Mouse (Mus musculus) lung, postnatal 25 days (tissue): ENCODE results near the gene Rhcg.

Experiments used
- DNase-seq: peaks from one replicate; pipeline ENCODE4 v3.0.0; 2022; ENCODE audit warnings: low spot score

The Rhcg gene

DNA sequence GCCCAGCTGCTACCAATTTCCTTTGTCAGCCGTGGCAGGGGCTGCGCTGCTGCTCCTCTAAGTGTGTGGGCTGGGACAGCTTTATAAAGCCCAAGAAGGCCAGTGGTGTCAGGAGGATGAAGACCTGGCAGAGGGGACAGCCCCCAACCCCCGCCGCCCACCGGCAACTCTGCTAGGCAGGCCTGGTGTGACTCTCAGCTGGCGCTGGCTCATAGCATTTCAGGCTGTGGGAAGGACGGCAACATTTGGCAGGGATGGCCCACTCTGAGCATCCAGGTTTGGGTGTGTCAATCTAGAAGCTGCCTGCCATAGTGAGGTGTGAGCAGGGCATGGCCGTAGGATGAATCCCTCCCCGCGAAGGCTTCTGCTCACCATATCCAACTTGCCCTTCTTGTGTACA lies 17.3 kb downstream of the Rhcg start:
- no peak for DNase-seq

DNA sequence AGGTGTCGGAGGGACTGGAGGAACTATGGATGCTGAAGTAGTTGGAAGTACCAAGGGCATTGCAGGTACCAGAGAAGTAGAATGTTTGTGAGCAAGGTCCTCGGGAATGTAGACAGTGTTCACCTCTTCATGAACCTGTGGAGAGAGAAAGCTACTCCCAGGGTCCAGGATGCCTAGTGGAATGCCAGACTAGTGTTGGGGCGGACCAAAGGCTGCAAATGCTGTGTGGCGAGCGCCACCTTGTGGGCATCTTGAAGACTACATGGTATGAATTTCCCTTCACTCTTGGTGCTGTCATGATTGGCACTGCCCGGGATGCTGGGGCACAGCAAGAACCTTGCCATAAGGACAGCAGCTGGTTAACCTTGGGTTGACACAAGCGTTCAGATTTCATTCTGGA lies 22.6 kb downstream of the Rhcg start:
- DNase-seq: peak; percentile 29

DNA sequence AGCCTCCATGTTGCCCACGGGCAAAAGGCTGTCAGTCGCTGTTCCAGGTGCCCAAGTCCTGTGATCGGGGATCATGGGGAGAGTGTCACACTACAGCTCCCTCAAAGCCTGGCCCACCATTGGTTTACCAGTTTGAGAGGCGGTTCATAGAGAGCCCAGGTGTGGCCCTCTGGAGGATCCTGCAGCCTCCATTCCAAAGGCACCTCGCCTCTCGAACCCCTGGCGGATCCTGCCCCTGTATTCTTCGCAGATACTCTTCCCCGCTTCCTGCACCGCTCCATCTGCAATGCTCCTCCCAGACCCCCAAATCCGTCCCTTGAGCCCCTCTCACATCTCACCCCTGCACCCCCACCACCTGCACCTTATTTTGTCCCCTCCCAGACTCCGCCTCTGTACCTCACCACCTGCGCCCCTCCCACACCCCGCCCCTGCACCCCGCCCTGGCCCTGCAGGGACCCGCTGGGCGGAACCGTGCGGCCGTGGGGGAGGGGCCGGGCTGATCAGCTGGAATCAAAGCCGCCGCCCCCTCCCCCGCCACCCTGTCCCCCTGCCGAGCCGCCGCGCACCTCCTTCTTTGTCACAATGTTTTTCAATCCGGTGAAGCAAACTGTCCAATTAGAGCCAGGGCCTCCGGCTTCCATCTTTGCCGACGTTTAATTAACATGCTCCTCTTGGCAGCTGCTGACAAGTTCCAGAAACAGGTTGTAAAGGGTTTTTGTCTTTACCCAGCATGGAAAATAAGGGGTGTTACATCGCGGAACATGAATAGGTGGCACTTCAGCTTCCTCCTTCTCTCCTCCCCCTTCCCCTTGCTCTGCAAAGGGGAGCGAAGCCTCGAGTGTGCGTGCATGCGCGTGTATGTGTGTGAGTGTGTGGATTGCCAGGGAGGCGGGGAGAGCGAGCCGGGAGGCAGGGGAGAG lies 25.4 kb downstream of the Rhcg start:
- DNase-seq: no peak

DNA sequence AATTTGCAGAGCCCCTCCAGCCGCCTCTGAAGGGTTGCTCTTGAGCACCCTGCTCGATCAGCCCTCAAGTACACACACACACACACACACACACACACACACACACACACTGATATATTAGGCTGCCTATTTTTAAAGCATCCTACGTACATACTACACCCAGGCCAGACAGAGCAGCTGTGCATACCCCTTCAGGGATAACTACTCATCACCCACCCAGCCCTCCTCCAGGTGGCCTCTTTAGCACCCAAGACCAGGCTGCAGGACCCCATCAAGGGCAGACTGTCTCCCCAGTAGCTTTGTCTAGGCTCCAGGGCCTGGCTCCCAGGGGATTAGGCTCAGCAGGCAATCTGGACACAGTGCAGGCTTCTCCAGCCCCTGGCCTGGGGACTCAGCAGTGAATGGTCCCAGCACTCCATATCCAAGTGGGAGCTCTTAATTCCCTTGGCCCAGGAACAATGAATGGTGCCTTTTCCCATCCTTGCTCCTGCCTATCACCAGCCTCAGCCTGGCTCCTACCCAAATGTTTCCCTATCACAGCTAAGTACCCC lies 26.8 kb downstream of the Rhcg start:
- no peak for DNase-seq

DNA sequence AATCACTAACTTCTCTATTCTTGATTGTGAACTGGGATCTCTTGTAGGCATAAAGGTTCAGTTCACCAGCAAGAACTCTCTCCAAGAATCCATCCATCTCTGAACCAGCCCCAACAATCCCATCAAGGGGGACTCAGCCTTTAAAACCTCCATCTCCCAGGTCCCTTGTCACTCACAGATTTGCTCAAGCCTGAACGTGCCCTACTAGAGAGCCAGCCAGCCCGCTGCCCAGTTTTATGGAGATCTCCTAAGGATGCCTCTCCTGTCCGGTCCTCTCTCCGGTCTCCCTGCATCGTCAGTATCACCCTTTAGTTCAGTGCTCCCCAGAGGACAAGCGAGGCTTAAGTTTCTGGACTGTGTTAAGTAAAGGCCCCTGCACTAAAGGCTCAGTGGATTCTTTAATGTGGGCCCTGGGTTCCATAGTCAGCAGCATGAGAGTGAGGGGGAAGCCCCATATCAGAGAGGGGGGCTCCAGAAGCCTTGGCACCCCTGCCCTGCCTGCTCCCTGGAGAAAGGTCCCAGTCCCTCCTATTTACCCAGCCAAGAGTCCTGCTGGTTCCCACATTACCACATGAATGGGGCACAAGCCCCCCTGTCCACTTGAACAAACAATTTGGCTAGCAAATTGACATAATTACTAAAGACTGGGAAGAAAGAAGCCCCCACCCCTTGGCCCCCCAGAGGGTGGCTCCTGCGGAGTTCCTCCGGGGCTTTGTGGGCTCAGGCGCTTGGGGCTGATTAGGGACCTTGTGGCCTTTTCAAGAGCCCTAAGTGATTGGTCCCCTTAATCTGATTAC lies 27.5 kb downstream of the Rhcg start:
- no peak for DNase-seq

DNA sequence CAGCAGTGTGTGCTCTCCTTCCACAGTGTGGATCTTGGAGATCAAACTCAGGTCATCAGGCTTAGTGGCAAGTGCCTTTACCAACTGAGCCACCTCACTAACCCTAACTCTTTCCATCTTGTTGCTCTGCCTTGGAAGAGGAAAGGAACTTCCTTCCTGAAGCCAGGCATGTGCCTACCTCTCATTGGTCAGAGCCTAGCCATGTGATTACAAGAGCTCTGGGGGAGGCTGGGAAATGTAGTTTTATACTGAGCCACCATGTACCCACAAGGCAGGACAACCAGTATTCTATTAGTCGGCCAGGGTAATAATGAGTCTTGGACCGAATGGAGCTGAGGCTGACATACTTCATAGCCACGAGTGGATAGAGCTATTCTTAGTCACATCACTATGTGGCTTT lies 29.2 kb downstream of the Rhcg start:
- DNase-seq: no peak

DNA sequence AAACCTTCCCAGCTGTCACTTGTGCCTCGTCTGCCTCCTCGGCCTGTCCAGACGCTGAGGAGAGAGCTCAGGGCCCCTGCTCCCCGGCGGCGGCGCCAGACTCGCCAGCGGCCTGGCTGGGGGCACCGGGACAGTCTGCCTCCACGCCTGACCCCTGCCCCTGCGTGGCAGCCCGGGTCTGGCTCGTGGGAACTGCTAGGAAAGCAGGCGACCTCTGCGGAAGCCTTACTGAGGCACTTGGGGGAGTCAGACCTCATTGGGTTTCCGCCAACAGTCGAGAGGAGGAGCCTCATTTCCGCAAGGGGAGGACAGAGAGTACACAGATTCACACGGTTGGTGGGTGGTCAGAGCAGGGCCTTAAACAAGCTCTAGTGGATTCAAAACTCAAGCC lies 38.6 kb downstream of the Rhcg start:
- no peak for DNase-seq

DNA sequence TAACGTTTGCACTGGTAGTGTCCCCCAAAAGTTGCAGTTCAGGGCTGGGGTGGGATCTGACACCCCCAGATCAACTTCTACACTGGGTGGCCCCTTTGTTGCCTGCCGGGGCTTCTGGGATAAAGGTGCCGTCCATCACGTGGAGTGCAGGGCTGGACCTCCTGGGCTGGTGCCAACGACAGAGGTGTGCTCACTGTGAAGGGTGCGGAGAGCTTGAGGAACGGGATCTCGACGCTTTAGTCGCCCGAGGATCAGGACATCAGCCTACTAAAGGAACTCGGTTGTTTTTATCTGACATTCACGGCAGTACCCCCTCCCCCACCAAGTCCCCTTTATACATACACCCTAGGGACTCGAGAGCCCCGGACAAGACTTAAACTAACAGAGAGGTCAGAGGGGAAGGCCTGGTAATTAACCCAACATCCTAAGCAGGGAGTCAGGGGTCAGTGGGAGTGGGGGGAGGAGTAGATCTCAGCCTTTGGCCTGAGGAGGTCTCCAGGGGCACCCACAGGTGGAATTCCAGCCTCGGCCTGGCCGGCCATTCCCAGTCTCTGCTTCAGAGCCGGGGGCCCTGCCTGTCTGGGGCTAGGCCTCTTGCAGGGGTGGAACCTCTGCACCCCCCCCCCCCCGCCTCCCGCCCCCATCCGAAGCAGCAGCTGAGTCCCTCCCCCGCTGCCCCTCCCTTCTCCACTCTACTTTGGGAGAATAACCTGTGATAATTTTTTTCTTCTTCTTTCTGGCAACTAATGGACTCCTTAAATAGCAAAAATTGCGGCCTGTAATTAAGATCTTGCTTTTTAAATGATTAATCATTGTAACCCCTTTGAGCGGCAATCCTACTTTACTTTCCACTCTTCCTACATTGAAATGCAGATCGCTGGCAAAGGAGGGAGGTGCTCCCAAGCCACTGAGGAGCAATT lies 39.3 kb downstream of the Rhcg start:
- DNase-seq: no peak

DNA sequence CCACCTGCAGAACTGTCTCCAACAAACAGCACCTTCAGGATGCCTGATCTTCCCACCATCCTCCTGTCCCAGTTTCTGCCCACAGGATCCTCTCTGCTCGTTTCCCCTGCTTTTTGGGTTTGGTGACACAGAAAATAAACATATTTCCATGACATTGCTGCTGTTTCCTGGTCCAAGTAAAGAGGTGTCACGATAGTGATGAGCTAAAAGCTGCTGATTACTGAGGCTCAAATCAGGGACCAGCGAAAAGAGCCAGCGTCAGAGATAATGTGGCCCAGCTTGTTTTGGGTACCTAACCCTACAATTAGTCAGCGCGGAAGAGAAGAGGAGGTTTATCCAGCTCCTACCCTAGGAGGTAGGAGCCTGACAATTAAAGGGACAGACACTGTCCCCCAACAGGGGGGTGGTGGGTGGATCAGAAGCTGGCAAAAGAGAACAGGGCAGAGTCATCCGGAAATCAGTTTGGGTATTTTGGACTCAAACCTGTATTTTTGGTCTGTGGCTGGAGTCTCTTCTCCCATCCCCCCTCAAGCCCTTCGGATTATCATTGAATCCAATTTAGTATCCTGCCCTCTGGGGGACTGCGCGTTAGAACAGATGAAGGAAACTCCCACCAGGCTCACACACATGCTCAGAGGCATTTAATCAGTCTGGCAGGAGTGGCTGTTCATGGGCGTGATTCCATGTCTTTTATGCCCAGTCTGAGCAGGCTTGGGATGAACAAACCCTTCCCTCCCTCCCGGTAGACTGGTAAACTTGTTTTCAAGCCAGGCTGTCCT lies 40.2 kb downstream of the Rhcg start:
- no peak for DNase-seq

DNA sequence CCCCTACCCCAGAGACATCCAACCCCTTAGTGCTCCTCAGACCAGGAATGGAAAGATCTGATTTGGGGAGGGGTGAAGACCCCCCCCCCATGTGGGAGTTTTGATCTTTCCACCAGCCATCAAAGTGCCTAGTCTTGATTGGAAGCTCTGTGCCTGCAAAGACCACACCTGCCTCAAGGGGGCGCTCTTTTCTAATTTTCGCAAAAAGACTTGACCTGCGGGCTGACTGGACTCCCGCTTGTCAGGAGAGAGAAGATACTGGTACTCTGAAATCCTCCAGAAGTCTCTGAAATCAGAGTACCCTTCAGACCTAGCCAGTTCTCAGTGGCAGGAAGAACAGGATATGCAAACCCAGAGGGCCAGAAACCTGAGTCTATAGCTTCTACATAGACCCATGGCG lies 40.8 kb downstream of the Rhcg start:
- DNase-seq: peak; percentile 21

DNA sequence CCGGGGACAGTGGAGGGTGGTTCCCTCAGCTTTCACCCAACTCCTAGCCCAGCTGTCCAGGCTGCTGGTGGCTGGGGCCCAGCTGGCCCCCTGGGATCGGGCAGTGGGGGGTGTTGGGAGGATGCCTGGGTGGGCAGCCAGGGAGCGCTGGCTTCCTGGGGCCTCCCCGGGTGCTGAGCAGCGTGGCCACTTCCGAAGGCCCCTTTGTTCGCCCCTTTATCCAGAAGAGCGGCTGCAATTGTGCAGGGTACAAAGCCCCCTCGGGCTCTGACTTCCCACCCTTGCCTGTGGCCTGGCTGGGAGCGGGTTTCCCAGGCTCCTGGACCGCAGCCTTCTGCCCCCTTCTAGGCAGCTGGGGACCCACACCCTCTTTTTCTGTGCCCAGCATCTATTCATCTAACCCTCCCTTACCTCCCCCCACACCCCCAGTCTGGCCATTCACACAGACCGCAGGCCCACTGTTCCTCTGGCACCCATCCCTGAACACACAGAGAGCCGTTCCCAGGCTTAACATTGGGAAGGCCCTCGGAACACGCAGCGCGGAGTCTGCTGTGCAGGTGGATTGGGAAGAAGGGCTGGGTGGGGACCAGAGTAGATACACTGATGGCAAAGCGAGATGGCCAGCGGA lies 45.2 kb downstream of the Rhcg start:
- DNase-seq: no peak

DNA sequence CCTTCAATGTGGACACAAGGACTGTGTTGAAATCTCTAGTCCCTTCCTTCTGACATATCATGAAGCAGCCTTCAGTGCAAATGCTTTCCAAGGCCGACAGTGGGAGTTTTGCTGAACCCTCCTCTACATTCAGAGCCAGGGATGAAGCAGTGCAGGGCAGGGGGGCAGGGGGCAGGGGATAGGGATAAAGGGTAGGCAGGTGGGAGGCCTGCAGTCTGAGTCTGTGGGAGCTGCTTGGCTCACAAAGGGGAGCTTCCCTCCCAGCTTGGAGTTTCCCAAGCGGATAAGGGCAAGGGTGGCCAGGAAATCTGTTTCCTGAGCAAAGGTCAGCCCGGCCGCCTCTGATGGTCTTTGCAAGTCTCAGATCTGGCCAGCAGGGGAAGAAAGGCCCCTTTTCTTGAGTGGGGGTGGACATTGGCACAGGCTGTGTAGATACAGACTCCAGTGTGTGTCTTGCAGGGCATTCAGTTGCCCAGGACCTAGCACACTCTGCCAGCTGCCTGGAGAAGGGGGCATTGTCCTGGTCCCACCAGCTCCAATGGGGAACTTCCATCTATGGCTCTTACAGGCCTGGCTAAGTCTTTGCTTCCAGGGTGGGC lies 48.4 kb downstream of the Rhcg start:
- peak; percentile 6 for DNase-seq

DNA sequence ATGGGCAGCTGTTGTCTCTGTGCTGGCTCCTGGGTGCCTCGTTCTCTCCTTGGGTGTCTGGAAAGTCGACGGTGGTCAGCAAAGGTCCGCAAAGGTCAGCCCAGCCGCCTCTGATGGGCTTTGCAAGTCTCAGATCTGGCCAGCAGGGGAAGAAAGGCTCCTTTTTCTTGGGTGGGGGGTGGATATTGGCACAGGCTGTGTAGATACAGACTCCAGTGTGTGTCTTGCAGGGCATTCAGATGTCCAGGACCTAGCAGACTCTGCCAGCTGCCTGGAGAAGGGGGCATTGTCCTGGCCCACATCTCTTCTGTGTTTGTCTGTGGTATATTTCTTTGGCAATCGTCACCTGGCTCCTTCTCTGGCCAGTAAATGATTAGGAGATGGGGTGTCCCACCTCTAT lies 49.2 kb downstream of the Rhcg start:
- no peak for DNase-seq

DNA sequence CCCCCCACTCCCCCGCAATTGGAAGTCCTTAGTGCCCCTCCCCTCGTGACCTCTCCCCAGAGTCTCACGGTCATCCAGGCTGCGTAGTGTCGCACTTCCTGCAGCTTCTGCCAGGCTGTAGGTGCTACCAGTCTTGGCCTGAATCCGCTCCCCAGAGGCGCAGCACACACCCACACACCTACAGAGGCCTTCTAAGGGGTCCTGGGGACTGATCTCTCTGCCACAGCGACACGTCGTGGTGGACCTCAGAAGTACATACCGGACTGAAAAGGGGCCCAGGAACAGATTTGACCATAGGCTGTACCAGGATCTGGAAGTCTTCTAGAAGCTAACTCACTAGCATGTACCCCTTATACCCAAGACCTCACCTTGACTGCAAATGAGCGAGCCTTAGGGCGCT lies 53.8 kb downstream of the Rhcg start:
- DNase-seq: no peak

DNA sequence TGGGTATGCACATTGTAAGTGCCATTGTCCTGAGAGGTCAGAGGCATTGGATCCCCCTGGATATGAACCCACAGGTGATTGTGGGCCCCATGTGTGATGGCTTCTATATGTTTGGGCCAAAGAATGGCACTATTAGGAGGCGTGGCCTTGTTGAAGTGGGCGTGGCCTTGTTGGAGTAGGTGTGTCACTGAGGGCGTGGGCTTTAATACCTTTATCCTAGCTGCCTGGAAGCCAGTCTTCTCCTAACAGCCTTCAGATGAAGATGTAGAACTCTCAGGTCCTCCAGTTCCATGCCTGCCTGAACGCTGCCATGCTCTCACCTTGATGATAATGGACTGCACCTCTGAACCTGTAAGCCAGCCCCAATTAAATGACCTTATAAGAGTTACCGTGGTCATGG lies 55.1 kb downstream of the Rhcg start:
- no peak for DNase-seq

DNA sequence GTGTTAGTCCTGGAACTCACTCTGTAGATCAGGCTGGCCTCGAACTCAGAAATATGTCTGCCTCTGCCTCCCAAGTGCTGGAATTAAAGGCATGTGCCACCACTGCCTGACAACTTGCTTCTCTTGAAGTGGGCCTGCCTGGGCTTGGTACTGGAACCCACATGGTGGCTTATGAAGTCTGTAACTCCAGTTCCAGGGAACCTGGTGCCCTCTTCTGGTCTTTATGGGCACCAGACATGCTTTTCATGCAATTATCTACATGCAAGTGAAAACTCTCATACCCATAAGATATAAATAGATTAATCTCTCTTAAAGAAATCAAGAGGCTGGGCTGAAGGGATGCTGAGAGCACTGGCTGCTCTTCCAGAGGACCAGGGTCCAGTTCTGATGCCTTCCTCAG lies 58.8 kb downstream of the Rhcg start:
- DNase-seq: no peak

DNA sequence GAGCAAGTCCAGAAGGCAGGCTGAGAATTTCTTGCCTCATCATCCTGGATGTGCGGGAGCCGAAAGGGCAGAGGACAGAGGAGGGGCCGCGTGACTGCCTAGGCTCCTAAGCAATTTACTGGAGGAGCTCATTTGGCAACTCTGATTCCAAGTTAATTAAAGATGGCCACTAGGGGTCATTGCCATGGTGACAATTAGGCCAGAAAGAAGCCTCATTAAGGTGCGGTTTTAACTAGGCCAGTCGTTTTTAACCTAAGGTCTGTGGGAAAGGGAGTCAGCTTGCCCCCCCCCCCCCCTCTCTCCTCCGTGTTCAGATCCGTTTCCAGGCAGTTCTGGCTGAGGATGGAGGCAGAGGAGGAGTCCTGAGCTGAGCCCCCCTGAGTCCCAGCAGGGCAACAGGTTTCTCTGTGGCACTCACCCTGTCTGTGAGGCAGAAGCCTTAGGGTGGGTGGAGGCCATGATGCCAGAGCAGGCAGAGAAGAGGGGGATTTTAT lies 59.7 kb downstream of the Rhcg start:
- no peak for DNase-seq

DNA sequence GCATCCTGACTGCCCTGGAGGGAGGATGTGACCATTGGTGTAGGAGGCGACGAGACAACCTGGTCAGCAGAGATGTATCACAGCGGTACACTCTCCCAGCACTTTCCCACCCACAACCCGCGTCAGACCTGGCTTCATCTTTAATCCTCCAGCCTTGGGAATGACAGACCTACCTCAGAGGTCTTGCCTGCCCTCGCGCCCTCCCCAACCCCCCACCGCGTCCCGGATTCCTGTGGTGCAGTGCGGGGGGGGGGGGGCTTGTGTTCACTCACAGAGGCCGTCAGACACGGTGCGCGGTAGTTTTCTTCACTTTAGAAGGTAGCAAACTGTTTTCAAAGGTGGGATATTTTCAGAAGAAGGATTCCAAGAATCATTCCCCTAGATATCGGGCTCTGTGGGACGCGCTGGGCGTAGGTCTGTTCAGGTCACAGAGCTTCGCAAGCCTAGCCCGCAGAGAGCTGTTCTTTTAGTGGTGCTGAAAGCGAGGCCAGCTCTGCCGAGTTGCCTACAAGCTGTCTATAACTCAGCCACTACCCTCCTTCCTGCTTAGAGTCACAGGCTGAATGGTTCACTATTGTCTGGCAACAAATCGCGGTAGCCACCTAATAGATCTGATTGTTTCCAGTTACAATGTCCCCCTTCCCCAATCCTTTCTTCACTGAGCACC lies 62.0 kb downstream of the Rhcg start:
- DNase-seq: no peak

DNA sequence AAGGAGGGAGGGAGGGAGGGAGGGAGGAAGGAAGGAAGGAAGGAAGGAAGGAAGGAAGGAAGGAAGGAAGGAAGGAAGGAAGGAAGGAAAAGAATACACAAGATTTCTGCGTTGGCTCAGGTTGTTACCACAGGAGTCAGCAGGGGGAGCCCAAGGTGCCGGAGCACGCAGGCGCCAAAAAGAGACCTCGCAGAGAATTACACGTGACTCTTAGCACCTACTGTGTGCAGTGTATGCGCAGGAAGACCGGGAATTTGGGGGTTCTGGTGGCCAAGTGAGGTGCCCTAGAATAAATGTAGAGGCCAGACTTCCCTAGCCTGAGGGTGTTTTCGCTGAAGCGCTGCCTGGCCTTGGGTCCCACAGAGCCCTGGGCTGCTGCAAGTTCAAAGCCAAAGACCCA lies 64.8 kb downstream of the Rhcg start:
- no peak for DNase-seq
